Mouse (Mus musculus) lung, postnatal 0 days (tissue): ENCODE measurements around the gene Pard3. TPM values are rescaled to one million over a fixed set of nuclear protein-coding genes. Genes with fewer than 3 reads are reported as not detected.
A peak's percentile ranks its signal among the peaks of the same experiment; 100 is the strongest.

ENCODE experiments used
- ATAC-seq: fragments of 200-750 bp; cut with Nextera tagmentation; 2 replicates; pipeline ENCODE4 v1.8.0; 2017; ENCODE audit warnings: moderate library complexity
- DNase-seq: peaks from one replicate; pipeline ENCODE4 v3.0.0-alpha.2; 2016; ENCODE audit warnings: low spot score
- H3K27ac ChIP-seq: fragments of 300-500 bp; sonication (generic); 2 replicates; pipeline ENCODE4 v1.5.1; 2014; ENCODE audit warnings: antibody characterized with exemption, mild to moderate bottlenecking, low read length, mixed read lengths
- H3K27me3 ChIP-seq: fragments of 300-500 bp; sonication (generic); replicated peaks from 2 replicates; pipeline ENCODE4 v1.6.1; 2014; ENCODE audit warnings: low read length, mixed read lengths; ENCODE audit not compliant: insufficient read depth
- H3K36me3 ChIP-seq: fragments of 300-500 bp; sonication (generic); 2 replicates; pipeline ENCODE4 v1.6.1; 2014; ENCODE audit warnings: low read length, mixed read lengths; ENCODE audit not compliant: insufficient read depth
- H3K4me1 ChIP-seq: fragments of 300-500 bp; sonication (generic); 2 replicates; pipeline ENCODE4 v1.6.1; 2014; ENCODE audit warnings: antibody characterized with exemption, low read depth, low read length, mixed read lengths; ENCODE audit not compliant: insufficient read depth
- H3K4me2 ChIP-seq: fragments of 300-500 bp; sonication (generic); replicated peaks from 2 replicates; pipeline ENCODE4 v1.6.1; 2014; ENCODE audit warnings: low read depth, mild to moderate bottlenecking, low read length, moderate library complexity, mixed read lengths
- H3K4me3 ChIP-seq: fragments of 300-500 bp; sonication (generic); 2 replicates; pipeline ENCODE4 v1.5.1; 2014; ENCODE audit warnings: low read depth, low read length
- H3K9ac ChIP-seq: fragments of 300-500 bp; sonication (generic); replicated peaks from 2 replicates; pipeline ENCODE4 v1.6.1; 2014; ENCODE audit warnings: low read depth, mild to moderate bottlenecking
- H3K9me3 ChIP-seq: fragments of 300-500 bp; sonication (generic); 2 replicates; pipeline ENCODE4 v1.6.1; 2016; ENCODE audit warnings: low read length, mixed read lengths
- CTCF ChIP-seq: IDR thresholded peaks from 2 replicates; pipeline ENCODE4 v1.5.1; 2016; ENCODE audit warnings: antibody characterized with exemption, mild to moderate bottlenecking
- EP300 ChIP-seq: IDR thresholded peaks from 2 replicates; pipeline ENCODE4 v1.6.1; 2016; ENCODE audit warnings: antibody characterized with exemption, mild to moderate bottlenecking, control low read depth
- WGBS: fragments of 180-500 bp; shearing (Covaris S2); extraction: QIAGEN DNeasy Blood & Tissue Kit; methylation state at CpG from one replicate; pipeline ENCODE4 v1.1.7; 2014; 5-methylcytosine and 5-hydroxymethylcytosine counted together
- polyA plus RNA-seq: library from polyadenylated mRNA; unstranded; fragments of >200 nt; fragmentation: Nextera tagmentation; extraction: Ambion mirVana; gene quantifications from 2 replicates; pipeline ENCODE4 v1.2.1, GENCODE M21; 2015

Pard3 gene
- polyA plus RNA-seq, 1 experiment from 2014 or later = 13.2 TPM

DNA sequence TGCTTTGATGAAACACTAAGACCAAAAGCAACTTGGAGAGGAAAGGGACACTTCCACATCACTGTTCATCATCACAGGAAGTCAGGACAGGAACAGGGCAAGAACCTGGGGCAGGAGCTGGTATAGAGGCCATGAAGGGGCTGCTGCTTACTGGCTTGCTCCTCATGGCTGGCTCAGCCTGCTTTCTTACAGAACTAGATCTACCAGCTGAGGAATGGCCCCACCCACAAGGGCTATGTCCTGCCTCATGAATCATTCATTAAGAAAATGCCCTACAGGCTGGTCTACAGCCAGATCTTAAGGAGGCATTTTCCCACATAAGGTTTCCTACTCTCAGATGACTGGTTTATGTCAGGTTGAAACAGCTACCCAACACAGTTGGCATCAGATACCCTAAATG lies 342.1 kb downstream of the Pard3 start:
- no peaks in the 10 kb centered on the region for H3K4me1 ChIP-seq
- TF ChIP-seq CTCF (no peak), EP300 (no peak)
- no peak for ATAC-seq
- H3K27ac ChIP-seq = no peak overlapping the region
- no peaks in the 10 kb centered on the region for H3K9me3 ChIP-seq
- H3K27me3 ChIP-seq = no peaks in the 10 kb centered on the region
- DNase-seq = peak; percentile 30
- H3K36me3 ChIP-seq = no peaks in the 10 kb centered on the region; the same call in 1 of the 2 replicates
- no peak overlapping the region for H3K4me3 ChIP-seq
- no peak overlapping the region for H3K4me2 ChIP-seq
- no peak overlapping the region for H3K9ac ChIP-seq

DNA sequence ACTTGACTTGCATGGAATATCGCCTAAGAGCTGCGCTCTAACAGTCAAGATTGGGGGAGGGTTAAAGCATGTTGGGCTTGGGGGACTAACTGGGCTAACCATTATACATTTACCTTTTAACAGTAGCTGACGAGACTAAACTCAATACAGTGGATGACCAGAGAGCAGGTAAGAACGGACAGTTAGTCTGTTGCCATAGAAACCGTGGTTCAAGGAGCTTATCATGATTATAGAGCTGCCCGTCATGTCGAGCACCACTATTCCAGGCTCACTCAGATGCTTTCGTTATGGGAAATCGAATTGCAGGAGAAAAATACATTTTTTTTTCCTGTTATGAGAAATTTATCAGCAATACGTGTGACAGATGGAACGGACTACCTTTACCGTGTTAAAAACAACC lies 346.9 kb downstream of the Pard3 start:
- DNase-seq (no peak), ATAC-seq (no peak)
- peaks cover 1% of the 10 kb centered on the region; the same call in 1 of the 2 replicates for H3K36me3 ChIP-seq
- no peak overlapping the region for H3K27ac ChIP-seq
- WGBS = 80% methylated on average over 12 of the region's 12 CpGs
- no peaks in the 10 kb centered on the region for H3K9me3 ChIP-seq
- H3K27me3 ChIP-seq = no peaks in the 10 kb centered on the region
- no peaks in the 10 kb centered on the region for H3K4me1 ChIP-seq
- H3K4me3 ChIP-seq = no peak overlapping the region
- no peak overlapping the region for H3K9ac ChIP-seq
- TF ChIP-seq CTCF = no peak
- TF ChIP-seq EP300 = no peak
- no peak overlapping the region for H3K4me2 ChIP-seq

DNA sequence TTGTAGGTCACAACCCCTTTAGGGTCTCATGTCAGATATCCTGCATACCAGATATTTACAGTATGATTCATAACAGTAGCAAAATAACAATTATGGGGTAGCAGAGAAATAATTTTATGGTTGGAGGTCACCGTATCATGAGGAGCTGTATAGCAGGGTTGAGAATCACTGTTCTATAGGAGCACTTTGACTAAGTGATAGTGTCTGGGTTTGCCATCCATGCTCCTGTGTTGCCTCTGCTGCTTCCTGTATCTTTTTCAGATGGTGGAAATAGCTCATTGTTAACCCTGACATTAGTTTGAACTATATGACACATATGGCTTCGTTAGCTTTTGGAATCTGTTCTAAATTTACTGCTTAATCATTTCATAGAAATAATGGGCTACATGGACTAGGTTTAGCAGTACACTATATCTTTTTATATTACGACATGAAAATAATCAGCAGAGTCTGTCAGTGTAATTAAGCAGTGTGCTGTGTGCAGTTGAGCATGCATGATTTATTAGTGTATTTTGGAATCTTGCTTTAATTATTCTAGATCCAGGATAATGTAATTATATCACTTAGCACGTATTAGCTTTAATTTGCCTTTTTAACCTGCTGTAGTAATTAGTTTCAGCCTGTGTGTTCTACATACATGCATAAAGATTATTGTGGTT lies 347.6 kb downstream of the Pard3 start:
- Histone ChIP-seq H3K4me1 (no peaks in the 10 kb centered on the region), H3K9me3 (no peaks in the 10 kb centered on the region), H3K4me3 (no peak overlapping the region), H3K9ac (no peak overlapping the region), H3K36me3 (peaks cover 5% of the 10 kb centered on the region; the same call in 1 of the 2 replicates), H3K27me3 (no peaks in the 10 kb centered on the region), H3K4me2 (no peak overlapping the region), H3K27ac (no peak overlapping the region)
- DNase-seq (no peak), ATAC-seq (no peak)
- 84% methylated on average over 4 of the region's 4 CpGs for WGBS
- TF ChIP-seq EP300 = no peak
- no peak for TF ChIP-seq CTCF

DNA sequence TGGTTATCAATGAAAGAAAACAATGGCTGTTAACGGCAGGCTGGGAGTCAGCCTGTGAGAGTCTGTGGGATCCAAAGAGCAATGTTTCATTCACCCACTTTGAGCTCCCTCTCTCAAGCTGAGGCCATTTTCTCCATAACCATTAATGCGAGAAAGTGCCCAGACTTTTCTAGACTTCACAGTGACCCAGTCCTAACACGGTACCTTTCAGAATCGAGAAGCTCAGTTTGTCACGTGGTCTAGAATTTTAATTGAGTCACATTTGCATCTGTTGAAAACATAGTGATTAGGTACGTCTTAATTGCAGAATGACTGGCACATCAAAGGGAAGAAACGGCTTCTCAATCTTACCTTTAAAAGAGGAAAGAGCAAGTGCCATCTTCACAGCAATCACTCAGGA lies 359.3 kb downstream of the Pard3 start:
- no peak overlapping the region for H3K27ac ChIP-seq
- WGBS = 74% methylated on average over 7 of the region's 7 CpGs
- no peaks in the 10 kb centered on the region for H3K9me3 ChIP-seq
- H3K4me2 ChIP-seq = no peak overlapping the region
- no peak for TF ChIP-seq CTCF
- TF ChIP-seq EP300 = no peak
- H3K27me3 ChIP-seq = no peaks in the 10 kb centered on the region
- H3K4me1 ChIP-seq = no peaks in the 10 kb centered on the region
- DNase-seq = no peak
- H3K36me3 ChIP-seq = 0 out of 2 replicates have a peak, but pooled peaks cover 7% of the 10 kb centered on the region
- H3K4me3 ChIP-seq = no peak overlapping the region
- no peak for ATAC-seq
- no peak overlapping the region for H3K9ac ChIP-seq

DNA sequence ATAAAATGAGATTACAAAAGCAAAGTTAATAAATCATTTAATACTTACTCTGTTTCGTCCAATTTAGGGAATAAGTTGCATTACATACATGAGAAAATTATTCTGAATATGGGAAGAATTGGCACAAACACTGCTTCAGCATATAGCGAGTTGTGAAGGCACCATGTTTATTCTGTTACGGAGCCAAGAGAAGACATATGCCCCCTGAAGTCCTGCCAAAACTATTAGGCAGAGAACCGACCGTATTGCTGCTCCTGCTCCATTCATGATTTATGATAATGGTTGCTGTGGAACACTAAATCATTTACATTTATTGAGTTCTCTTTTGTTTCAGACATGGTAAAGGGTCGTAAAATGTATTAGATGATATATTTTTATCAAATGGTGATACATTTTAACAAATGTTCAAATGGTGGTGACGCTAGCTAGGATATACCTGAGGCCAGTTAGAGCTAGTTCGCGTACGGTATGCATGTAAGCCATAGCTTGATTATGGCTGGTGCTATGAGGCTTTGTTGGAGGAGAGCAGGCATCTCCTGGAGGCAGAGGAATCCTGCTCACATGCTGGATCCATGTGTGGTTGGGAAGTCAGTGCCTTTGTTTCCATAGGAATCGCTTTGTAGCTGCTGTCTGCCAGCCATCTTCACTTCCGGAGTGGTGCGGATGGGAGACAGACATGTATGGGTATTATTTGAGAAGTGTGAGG lies 360.7 kb downstream of the Pard3 start:
- no peak overlapping the region for H3K27ac ChIP-seq
- DNase-seq (no peak), ATAC-seq (no peak)
- 80% methylated on average over 13 of the region's 13 CpGs for WGBS
- no peaks in the 10 kb centered on the region for H3K27me3 ChIP-seq
- no peaks in the 10 kb centered on the region for H3K9me3 ChIP-seq
- TF ChIP-seq EP300 (no peak), CTCF (no peak)
- no peak overlapping the region for H3K4me3 ChIP-seq
- 0 out of 2 replicates have a peak, but pooled peaks cover 7% of the 10 kb centered on the region for H3K36me3 ChIP-seq
- no peak overlapping the region for H3K4me2 ChIP-seq
- H3K4me1 ChIP-seq = no peaks in the 10 kb centered on the region
- H3K9ac ChIP-seq = no peak overlapping the region

DNA sequence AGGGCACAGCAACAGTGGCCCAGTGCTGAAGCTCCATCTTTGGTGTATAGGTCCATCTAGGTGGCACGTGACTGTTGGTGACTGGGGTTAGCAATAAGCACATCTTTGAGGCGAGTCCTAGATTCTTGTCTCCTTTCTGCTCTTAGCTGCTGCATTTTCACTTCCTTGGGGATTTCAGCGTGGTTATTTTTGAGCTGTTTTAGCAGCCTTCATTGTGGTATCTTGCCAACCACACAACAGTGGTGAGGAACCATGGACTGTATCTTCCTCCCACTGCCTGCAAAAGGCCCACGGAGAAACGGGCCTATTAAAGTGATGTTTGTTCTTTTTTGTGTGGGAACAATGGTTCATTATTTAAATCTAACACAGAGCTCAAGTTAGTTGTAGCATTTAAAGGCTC lies 363.2 kb downstream of the Pard3 start:
- H3K4me3 ChIP-seq = no peak overlapping the region
- no peak for ATAC-seq
- TF ChIP-seq CTCF (no peak), EP300 (no peak)

More for the DNA sequence above, 363.2 kb downstream of the Pard3 start:
- WGBS = 78% methylated on average over 5 of the region's 5 CpGs
- no peak overlapping the region for H3K9ac ChIP-seq
- H3K4me1 ChIP-seq = no peaks in the 10 kb centered on the region
- no peak for DNase-seq
- H3K27me3 ChIP-seq = no peaks in the 10 kb centered on the region
- H3K9me3 ChIP-seq = no peaks in the 10 kb centered on the region
- H3K36me3 ChIP-seq = peaks cover 12% of the 10 kb centered on the region; the same call in 1 of the 2 replicates
- no peak overlapping the region for H3K4me2 ChIP-seq
- H3K27ac ChIP-seq = no peak overlapping the region
